Mouse (Mus musculus): ENCODE results near the gene Dnaja3.

DNA sequence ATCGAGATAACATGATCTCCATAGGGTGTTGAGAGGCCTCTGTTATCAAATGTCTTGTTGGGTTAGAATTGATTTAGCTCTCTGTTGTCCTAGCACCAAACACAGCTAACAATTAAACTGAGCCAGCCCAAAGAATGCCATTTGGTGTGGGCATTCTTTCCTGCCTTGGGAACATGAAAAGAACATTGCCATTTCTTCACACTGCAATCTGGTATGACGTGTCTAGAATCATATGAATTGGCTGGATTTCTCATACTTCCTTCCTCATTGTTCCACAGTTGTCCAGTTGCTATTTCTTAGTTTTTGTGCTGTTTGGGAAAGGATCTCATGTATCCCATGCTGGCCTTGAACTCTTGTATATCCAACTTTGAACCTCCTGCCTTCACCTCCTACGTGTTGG, 114.3 kb downstream of the Dnaja3 start:
- TF ChIP-seq POLR2A (IDR thresholded peaks at IDR 0.05; ENCODE audit: low read depth, low read length) (no peak), CTCF (IDR thresholded peaks at IDR 0.05; ENCODE audit: extremely low read depth, insufficient read length, insufficient replicate concordance, low read depth, low read length) (no peak)

Measured in small intestine, adult 2 months (tissue).